ENCODE assay signal across 1 mouse cellular context in the genomic region with DNA sequence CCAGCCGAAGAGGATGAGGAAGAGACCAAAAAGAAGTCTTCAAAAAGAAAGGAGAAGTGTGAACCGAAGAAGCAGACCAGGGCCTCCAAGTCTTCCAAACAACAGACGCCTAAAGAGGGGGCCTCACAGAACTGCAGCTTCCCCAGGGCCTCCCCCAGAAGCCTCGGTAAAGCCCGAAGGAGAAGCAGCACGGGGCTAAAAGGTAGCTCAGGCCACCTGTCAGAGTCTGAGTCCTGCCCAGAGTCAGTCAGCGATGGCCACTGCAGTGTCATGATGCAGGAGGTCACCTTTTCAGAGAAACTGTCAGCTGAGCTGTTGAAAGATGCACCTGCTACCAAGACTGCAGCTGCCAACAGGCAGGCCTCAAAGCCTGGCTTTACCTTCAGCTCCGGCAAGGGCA.
TF ChIP-seq lines count a peak whose summit lies in the region.

No protein-coding gene starts in this region.

TF ChIP-seq in CH12.LX, 34 proteins besides CTCF, POLR2A, EP300 and RAD21 (continued from another document):
- TF ChIP-seq ETS1 (conservative IDR thresholded peaks at IDR 0.05; ENCODE audit: low read depth, low read length) (peak; percentile 49), NRF1 (IDR thresholded peaks at IDR 0.05; ENCODE audit: low read depth, low read length) (0 out of 2 replicates have a peak, but pooled peaks have one; percentile 11), MEF2A (IDR thresholded peaks at IDR 0.05; ENCODE audit: borderline replicate concordance, low read depth, low read length) (peak; percentile 52; the same call in 1 of the 2 replicates), NELFE (IDR thresholded peaks at IDR 0.05; ENCODE audit: low read depth, low read length) (no peak), HCFC1 (IDR thresholded peaks at IDR 0.05; ENCODE audit: low read depth, low read length) (no peak), TBP (conservative IDR thresholded peaks at IDR 0.05; ENCODE audit: low read depth, low read length) (no peak), MAFK (IDR thresholded peaks at IDR 0.05; ENCODE audit: insufficient replicate concordance, low read length) (no peak), BHLHE40 (IDR thresholded peaks at IDR 0.05; ENCODE audit: low read depth, low read length) (peak; percentile 65), MAX (IDR thresholded peaks at IDR 0.05; ENCODE audit: low read length) (0 out of 2 replicates have a peak, but pooled peaks have one; percentile 33), MAZ (IDR thresholded peaks at IDR 0.05; ENCODE audit: low read depth, low read length) (peak; percentile 51; the same call in 1 of the 2 replicates), USF1 (IDR thresholded peaks at IDR 0.05; ENCODE audit: low read depth, low read length) (no peak), USF2 (conservative IDR thresholded peaks at IDR 0.05; ENCODE audit: low read depth, low read length) (no peak), MYC (IDR thresholded peaks at IDR 0.05; ENCODE audit: low read depth, low read length) (0 out of 2 replicates have a peak, but pooled peaks have one; percentile 42), SMC3 (IDR thresholded peaks at IDR 0.05; ENCODE audit: low read depth, low read length) (no peak)
